Mouse (Mus musculus) lung, postnatal 4 days (tissue): ENCODE results near the gene Prdx4.
"Not testable (repeated sequence)": the region's sequence is repeated elsewhere in the genome, so short reads cannot be mapped to it uniquely, and the experiment has no call there.

Experiments
- DNase-seq, 2 experiments: peaks; one replicate each; pipeline ENCODE4 v3.0.0; 2021

Prdx4 gene

DNA sequence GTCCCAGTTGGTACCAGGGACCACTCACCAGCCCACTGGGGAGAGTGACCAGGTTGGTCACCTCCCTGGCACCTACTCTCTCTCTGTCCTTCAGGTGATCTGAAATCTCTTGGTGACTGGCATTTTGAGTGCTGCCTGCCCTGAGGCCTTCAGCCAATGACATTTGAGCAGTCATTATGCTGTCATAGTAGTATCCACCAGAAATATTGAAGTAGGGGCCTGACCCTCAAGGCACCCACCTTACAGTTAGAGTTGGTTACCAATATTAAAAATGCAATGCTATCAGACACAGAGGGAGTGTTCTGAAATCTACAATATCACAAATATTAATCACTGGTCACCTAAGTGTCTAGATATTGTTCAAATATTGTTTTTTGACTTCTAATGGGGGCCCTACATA is at the start of gene Prdx4:
TSS of gene Prdx4 (minus strand) at position 101 of the 400 bp plus-strand sequence.
- DNase-seq = no peak

GRCm38 (mm10) chrX:155376538-155376937 is 36.0 kb upstream of the Prdx4 start:
- DNase-seq = peak in 1 of 2 experiments; percentile 14

DNA sequence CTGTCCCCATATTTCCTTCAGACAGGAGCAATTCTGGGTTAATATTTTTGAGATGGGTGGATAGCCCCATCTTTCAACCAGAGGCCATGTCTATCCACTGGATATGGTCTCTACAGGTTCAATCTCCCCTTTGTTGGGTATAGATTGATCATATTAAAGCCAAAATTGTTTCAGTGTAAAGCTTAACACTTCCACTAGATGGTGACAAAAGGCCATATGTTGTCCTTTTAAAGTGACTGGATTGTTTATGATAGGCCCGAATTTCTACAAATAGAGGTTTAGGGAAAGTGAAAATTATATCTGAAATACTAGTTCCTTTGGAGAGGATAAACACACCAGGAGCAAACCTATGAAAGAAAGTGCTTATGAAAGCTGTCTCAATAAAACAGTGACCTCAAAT is 34.9 kb upstream of the Prdx4 start:
- no peak for DNase-seq

GRCm38 (mm10) chrX:155370110-155370509 is 29.6 kb upstream of the Prdx4 start:
- DNase-seq = not testable (repeated sequence)

DNA sequence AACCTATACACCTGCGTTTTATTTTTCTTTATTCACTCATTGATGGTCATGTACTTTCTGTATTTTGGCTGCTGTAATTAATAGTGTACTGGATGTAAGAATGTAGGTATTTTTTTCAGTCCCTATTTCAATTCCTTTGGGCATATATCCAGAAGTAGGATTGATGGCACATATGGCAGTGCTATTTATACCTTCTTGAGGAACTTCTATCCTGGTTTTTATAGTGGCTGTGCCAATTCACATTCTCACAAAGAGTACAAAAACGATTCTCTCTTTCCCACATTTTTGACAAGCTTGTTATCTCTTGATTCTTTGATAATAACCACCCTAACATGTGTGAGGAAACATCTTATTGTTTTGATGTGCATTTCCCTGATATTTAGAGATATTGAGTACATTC is 24.5 kb upstream of the Prdx4 start:
- DNase-seq = no peak

DNA sequence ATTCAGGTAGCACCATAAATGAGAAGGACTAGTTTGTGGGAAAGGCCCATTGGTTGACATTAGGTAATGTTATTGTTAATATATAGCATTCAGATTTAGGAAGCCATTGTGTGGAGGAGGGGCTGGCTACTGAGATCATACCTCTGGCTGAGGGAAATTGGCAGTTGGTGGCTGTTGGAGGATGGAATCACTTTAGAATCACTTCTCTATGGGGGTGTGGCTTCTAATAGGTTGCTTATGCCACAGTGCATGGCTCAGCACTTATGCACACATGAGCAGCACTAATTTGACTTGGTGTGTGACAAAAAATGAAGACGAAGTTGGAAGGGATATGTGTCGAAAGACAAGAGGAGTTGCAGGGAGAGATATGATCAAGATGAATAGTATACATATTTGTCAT is 5.7 kb upstream of the Prdx4 start:
- DNase-seq = no peak

DNA sequence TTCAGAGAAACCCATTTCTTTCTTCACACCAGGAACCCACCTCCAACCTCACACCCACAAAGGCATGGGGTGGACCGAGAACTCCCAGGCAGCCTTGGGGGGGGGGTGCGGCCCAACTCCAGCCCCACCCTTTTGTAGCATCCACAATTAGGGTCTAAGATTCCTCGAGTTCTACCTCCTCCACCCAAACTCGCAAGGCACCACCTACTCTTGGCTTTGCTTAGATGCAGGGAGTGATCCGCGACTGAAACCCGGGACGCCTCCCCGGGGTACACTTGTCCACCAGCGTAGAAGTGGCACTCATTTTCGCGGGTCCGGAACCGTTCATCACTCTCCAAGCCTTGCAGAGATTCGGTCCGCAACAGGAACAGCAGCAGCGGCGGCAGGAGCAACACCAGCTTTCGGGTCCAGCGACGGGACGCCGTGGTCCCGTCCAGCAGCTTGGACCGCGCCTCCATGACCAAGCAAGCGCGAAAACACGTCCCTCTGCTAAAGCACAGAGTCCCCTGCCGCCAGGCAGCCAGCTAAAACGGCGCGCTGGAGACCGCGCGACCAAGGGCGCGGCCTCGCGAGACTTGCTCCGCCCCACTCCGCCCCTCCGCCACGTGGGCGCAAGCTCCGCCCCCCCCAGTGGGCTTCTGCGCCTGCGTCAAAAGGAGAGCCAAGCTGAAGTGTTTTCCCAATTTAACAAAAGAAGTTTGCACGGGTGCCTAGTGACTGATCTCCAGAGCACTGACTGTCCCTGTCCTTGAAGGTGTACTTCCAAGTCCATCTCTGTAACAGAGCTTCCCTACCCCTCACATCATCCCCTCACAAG is 2.4 kb downstream of the Prdx4 start:
- DNase-seq = peak; percentile 87 to 91

- DNase-seq = no peak
Measured at GRCm38 (mm10) chrX:155337567-155337904, 3.0 kb downstream of the Prdx4 start.

DNA sequence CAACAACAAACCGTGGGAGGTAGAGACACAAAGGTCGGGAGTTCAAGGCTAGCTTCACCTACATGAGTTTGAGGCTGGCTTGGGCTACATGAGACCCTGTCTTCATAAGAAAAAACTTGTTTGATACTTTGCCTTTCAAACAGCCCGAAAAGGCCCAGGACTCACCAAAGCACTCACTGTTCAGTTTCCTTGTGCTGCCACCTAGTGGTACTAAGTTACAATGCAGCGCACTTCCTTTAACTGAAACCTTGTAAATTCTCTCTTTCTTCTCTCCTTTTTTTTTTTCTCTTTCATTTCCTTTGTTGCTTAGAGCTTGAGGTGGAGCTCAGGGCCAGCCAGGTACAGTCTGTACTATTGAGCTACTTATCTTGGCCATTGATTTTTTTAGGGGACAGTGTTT is 22.5 kb downstream of the Prdx4 start:
- DNase-seq = peak in 1 of 2 experiments; percentile 12

GRCm38 (mm10) chrX:155306390-155306789 is 34.2 kb downstream of the Prdx4 start:
- DNase-seq = no peak

- DNase-seq = no peak
Measured at GRCm38 (mm10) chrX:155280427-155281044, 60.0 kb downstream of the Prdx4 start.

GRCm38 (mm10) chrX:155278483-155278882 is 62.1 kb downstream of the Prdx4 start:
- no peak for DNase-seq
